Mouse (Mus musculus): ENCODE data around the gene Doc2a. TPM values are rescaled to one million over a fixed set of nuclear protein-coding genes. Genes with fewer than 3 reads are reported as not detected.

The Doc2a gene
- total RNA-seq (2021) = under 1 TPM; 0.26 to 0.32 TPM
- long read RNA-seq, experiment 1, partial matches to known transcripts = 0 of 1 reads
- long read RNA-seq, experiment 1, other reads (novel, unspliced or antisense) = 1 of 1 reads
- long read RNA-seq, experiment 2 = 0 reads

DNA sequence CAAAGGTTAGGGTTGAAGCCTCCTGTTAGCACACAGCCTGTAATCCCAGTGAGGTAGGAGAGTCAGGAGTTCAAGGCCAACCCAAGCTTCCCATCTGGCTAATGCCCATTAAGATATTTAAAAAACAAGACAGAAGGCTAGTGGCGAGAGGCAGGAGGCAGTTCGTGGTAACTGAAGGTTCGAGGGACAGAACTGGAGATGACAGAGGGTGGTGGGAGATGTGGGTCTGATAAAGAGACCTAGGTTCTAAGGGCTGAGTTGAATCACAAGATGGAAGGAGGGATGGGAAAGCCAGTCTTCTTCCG is at the start of gene Doc2a:
Gene Doc2a, plus strand, starts transcription at position 301 of the 305 bp plus-strand sequence.
- no peak for DNase-seq (ENCODE audit: low spot score in 2 of 2)

DNA sequence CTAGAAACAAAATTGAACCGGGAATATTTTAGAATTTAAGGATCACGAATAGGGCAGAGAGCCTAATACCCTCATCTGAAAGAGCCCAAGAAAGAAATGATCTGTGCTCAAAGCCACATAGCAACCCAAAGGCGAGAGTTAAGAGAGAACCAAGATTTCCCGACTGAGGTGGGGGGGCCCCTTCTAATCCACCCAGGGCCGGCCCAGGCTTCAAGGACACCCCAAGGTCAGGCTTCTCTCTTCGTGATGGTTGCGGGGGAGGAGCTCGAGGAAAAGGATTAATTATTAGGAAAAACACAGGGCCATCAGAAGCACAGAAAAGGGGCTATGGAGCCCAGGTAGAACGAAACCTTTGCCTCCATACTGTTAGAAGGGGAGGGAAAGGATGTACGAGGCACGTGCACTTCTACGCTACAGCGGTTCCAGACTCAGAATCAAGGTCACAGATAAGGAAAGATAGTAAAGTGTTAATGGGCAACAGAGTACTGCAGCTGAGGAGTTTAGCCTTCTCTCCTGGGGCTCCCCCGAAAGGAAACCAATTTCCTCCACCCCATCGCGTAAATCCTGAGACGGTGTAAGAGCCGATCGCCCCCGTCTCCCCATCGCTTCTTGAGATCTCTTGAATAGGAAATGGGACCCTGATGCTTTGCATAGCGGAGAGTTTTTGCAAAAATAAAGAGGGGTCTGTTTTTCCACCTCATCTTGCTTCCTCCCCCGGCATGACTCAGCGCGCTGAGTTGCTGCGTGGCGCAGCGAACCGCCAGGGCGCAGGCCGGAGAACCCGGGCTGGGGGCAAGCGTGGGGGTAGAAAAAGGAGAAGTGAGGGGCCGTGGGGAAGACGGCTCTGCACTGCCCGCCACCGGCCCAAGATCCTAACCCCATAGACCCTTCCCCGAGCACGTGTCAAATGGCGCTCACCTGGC is 48.8 kb upstream of the Doc2a start:
- no peak for DNase-seq (ENCODE audit: low spot score in 2 of 2)

DNA sequence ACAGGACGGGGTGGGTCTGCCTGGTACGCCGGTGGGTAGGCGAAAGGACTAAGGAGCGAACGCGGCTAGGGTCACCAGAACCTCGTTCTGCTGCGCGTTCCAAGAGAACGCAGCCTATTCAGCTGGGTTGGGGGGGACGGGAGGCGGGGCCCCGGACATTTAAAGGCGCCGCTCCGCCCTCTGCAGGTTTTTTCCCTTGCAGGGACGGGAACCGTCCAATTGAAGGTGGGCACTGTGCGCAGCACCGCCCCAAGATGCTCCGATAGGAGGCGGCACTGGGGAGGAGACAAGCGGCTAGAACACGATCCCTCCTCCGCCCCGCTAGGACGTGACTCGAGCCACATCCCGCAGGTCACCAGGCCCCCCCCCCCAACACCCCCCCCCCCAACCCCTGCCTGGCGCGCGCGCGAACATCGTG is 48.2 kb upstream of the Doc2a start:
- DNase-seq (ENCODE audit: low spot score in 2 of 2) = peak; percentile 87 to 96

DNA sequence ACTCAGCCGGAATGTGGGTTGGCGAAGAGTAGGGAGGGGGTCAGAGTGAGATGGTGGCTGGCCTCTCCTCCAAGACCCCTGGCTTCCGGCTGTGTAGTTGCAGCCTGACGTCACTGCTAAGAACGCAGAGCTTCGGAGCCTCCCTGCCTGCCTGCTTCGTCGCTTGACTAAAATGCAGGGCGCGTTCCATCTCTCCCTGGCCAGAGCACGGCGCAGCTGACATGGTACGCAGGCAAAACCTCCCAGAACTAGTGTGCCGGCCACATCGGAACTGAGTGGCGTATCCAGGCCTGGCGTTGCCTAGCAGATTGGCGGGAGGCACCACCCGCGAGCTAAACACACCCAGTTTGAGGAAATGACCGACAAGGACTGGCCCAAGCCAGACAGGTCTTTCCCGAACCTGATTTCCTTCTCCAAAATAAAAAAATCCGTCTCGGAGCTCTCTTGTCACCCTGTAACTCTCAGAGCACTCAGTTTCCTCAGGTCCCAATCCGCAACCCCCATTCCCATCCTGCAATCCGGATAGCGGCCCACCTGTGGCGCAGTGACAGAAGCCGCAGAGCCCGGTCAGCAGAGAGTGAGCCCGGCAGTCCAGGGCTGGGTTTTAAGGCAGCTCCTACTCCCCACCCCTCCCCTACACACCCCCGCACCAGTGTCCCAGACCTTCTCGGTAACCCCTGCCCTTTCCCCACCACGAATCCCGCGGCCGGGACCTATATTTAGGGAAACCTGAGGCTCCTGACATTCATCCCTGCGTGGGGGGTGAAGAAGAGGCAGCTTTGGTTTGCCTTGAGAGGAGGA is 47.5 kb upstream of the Doc2a start:
- DNase-seq (ENCODE audit: low spot score in 2 of 2) = peak in 1 of 2 experiments; percentile 53

DNA sequence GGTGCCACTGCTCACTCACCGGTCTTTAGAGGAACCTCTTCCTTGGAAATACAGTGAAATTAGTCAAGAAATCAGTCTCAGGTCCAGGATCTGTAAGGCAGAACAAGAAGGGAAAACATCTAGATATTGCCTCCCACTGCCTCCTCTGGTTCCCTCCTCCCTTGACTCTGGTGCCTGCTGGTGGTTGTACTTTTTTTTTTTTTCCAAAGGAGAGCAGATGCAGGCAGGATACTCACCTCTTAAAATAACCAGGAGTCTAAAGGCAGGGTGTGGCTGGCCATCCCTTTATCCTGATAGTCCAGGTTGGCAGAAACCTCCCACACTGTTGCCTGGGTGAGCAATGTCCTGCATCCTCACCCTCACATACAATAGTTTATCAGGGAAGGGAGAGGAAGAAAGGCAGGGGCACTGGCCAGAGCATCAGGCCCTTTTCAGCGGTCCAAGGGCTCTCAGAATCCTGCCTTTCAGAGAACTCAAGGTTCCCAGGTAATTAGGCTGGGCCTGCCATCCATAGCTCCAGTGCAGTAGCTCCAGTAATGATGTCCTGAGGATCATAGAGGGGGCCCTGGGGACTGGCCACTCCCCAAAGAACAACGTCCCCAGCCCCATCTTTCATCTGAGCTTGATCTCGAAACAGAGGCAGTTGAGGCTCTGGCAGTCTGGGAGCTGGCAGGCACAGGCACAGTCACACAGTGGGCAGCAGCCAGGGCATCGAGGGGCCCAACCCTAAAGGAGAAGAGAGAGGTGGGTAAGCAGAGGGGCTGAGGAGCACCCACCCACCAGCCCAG is 46.8 kb upstream of the Doc2a start:
- no peak for DNase-seq (ENCODE audit: low spot score in 2 of 2)

DNA sequence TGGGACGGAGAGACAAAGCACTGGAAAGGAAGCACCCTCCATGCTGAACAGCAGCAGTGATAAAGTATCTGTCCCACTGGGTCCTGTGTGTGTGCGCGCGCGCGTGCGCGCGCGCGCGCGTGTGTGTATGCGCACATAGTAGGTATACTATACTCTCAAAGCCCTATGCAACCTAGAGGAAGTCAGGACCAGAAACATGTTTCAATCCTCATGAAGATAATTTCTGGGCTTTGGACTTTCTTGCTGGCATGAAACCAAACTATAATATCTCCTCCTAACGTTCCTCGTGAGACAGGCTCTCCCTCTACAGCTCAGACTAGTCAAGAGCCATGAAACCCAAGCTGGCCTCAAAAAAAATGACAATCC is 46.2 kb upstream of the Doc2a start:
- no peak for DNase-seq (ENCODE audit: low spot score in 2 of 2)

DNA sequence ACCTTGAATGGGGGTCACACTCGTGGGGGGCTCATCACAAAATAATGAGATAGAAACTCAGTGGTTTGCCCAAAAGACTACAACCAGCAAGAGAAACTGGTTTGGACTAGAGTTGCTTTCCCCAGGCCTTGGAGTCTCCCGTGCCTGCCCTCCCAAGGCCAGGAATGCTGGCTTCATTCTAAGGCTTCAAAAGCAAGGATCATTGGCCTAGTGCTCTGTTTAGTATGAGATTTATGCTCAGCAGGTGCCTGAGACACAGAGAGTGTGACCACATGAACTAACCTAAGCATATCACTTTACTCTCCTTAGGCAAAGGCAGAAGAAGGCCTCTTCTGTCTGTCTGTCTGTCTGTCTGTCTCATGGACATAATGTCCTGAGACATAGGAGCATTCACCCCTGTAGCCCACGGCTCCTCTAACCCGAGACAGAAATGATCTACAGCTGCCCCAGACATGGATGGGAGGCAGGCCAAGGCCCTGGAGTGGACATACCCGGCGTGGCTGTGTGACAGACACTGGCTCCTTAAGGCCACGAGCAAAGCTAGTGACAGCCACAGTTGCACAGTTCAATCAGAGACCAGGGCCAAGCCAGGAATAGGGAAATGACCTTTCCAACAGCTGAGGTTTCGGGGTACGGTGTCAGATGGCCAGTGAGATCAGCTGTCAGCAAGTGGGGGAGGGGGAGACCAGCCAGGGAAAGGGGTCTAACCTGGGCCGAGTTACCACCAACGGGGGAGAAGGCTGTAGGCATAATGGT is 44.9 kb upstream of the Doc2a start:
- DNase-seq (ENCODE audit: low spot score in 2 of 2) = peak in 1 of 2 experiments; percentile 49

DNA sequence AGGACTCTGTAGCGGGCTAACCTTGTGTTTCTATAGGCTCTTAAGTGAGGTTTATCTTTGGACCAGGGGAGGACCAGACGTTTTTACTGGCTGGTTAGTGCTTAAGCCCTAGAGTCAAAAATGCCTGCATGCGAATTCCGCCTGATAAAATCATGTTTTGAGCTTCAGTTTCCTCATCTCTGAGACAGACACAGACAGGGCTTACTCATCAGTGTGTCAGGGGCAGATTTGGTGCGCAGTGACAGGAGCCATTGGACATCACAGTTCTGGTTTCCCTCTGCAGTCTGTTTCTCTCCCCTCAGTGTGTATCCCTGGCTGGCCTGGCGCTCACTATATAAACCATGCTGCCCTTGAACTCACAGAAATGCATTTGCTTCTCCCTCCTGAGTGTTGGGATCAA is 44.0 kb upstream of the Doc2a start:
- no peak for DNase-seq (ENCODE audit: low spot score in 2 of 2)

DNA sequence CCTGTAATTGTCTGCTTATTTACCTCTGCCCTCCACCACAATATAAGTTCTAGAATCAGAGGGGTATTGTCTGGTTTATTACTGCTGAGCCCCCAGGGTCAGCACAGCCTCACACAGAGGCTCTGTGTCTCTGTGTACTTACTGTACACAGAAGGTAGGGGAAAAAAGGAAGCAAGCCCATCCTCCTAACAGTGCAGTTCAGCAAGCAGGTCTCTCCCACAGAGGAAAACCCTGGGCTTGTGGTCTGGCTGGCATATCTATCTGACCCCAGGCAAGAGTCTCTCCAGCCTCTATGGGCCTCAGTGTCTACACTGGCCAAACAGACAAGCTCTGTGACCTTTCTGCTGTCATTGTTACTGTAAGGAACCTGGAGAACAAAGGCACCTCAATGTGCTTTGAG is 43.5 kb upstream of the Doc2a start:
- DNase-seq (ENCODE audit: low spot score in 2 of 2) = no peak

DNA sequence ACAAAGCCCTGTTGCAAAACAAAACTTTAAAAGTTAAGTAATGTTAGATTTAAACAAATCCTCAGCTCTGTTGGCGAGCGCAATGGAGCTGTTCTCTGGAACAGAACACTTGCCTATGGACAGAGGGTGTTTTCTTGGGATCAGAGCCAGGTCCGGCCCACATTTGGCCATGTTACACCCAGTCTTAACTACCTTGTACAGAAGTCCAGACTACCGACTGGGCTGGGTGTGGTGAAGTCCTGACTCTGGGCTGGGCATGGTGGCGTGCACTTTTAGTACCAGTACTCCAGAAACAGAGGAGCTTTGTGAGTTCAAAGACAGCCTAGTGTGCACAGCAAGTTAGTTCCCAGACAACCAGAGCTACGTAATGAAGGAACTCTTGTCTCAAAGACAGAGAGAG is 40.3 kb upstream of the Doc2a start:
- no peak for DNase-seq (ENCODE audit: low spot score in 2 of 2)

DNA sequence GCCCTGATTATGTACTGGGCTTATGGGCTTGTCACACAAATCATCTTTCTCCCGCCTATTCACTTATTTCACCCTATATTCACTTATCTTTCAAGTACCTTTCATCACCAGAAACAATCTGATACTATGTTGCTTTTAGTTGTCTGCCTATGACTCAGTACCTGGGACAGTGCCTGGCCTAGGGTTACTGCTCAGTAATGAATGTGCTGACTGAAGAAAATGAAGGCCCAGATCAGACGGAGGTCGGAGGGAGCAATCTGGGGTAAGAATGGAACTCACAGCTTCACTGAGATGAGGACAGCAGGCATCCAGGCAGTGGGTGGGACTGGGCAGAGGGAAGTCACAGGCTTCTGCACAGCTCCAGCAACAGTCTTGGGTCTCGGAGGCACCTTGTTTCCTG is 39.8 kb upstream of the Doc2a start:
- no peak for DNase-seq (ENCODE audit: low spot score in 2 of 2)

DNA sequence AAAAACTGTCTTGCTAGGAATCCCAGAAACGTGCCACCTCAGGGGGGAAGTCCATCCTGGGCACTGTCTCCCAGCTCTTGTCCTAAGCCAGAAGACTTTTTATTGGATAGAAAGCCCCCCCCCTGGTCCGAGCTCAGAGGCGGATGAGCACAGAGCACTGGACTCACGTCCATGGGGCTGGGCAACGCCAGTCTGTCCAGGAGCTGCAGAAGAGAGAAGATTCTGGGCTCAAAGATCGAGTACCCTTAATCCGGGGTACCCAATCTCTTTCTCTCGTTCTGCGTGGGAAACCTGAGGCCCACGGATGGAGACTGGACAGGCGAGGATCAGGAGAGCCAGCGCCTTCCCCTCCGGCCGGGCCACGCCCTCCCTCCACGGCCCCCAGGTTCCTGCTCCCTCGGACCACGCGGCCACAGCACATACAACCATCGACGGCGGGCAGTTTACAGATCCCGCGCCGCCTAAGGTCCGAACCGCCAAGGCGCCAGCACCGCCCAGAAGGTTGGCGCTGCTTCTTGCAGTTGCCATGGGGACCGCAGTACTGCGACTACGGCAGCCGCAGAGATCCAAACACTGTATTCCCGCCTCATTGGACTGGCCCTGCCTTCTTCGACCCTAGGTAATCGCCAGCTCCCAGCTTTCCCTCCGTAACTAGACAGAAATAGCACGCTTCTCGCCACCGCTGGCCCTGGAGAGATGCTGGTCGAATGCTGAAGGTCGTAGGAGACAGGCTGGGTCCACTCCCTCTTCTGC is 38.3 kb upstream of the Doc2a start:
- DNase-seq (ENCODE audit: low spot score in 2 of 2) = peak; percentile 68 to 88

DNA sequence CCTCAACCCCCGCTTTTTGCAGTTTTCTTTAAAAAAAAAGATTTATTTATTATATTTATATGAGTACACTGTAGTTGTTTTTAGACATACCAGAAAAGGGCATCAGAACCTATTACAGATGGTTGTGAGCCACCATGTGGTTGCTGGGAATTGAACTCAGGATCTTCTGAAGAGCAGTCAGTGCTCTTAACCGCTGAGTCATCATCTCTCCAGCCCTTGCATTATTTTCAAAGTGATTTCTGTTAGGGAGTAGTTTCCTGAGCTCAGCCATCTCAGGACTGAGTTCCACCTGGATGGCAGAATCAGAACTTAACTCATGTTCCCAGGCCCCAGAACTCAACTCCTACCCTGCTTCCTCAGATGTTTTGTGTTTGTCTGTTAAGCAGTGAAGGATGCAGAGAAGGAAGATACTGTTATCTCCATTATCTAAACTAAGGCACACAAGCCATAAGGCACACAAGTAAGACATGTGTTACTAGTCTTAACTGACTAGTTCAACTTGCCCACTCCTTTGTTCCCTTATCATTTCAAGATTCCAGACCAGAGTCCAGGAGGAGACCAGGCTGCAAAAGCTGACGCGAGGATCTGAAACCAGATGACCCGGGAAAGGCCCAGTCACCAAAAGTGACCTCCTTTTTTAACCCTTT is 37.4 kb upstream of the Doc2a start:
- no peak for DNase-seq (ENCODE audit: low spot score in 2 of 2)

DNA sequence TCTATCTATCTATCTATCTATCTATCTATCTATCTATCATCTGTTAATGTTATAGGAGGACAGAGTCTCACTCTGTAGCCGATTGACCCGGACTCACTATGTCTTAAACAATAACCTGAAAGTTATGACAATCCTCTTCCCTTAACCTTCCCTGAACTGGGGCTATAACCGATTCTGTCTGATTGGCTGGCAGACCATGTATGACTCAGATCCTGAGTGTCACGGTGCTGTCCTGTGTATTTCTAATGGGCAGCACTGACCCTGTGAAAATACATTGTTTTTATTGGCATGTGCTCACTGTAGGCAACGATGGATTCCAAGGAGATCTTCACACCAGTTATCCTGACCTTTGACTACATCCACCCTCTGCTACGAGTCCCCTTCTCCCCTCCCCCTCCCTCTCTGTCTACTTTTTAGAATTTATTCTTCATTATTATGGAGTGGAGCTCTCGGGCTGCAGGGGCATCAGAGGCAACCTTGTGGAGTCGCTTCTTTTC is 31.4 kb upstream of the Doc2a start:
- no peak for DNase-seq (ENCODE audit: low spot score in 2 of 2)

DNA sequence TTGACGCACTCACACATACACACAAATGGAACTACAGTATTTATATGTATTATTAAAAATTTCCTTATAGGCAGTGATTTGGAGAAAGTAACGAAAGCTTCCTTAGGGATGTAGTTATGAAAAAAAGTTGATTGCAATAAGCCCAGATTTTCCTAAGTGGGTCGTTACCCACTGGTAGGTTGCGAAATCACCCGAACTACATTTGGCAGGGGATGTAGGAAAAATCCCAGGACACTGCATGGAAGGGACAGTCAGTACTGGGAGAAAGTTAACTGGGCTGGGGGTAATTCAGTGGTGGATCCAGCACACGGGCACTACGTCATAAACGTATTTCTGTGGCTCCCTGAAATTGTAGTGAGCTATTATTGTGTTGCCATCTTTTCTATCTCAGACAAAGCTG is 30.7 kb upstream of the Doc2a start:
- DNase-seq (ENCODE audit: low spot score in 2 of 2) = no peak

DNA sequence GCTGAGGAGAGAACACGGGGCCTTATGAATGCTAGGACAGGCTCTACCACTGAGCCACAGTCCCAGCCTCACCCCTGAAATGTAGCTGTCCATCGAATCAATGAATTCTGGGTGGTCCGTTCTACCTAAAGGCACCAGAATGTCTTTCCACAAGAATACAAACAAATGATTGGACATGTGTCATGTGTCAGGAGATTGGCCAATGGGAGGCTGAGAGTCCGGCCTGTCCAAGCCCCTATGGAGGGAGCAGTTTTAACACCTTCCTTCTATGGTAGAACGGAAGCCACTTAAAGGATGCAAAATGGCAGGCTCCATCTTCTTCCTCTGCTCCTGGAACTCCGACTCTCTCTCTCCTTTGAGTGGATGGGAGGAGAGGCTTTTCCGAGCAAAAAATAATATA is 29.6 kb upstream of the Doc2a start:
- no peak for DNase-seq (ENCODE audit: low spot score in 2 of 2)

DNA sequence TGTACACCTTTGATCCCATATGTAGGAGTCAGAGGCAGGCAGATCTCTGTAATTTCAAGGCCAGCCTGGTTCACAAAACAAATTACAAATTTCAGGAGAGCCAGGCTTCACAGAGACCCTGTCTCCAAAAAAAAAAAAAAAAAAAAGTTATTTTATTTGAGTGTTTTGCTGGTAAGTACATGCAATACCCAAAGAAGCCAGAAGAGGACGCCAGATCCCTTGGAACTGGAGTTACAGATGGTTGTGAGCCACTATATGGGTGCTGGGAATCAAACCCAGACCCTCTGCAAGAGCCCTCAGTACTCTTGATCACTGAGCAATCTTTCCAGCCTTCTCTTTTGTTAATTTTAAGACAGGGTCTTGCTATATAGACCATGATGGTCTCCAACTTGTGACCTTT is 28.4 kb upstream of the Doc2a start:
- no peak for DNase-seq (ENCODE audit: low spot score in 2 of 2)

DNA sequence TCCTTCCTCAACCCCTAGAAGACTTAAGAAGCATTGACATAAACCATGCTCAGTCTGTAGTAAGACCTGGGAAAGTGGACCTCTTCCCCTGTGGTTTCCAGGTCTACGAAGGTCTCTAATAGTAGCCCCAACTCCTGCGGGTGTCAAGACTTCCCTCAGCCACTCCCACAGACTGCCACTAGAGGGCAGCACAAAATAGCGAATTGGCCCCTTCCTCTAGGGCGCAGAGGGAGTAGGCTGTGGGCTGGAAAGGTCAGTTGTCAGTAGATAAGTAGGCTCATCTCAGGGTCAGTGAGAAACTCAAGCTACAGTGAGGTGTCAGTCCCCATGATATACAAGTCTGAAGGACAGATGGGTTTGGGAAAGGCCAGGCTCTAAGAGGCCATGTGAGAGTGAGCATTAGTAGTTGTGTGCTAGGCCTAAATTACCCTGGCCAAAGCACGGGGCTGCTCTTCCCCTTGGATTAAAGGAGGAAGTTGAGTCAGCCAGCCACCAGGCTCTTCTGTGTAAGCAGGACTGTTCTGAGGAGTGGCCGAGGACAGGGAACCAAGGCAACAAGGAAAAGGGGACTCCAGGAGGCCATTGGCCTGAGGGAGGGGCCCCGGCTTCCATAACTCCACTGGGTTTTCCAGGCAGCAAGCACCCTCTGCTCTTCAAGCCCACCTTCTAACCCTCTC is 25.2 kb upstream of the Doc2a start:
- peak; percentile 65 to 80 for DNase-seq (ENCODE audit: low spot score in 2 of 2)

DNA sequence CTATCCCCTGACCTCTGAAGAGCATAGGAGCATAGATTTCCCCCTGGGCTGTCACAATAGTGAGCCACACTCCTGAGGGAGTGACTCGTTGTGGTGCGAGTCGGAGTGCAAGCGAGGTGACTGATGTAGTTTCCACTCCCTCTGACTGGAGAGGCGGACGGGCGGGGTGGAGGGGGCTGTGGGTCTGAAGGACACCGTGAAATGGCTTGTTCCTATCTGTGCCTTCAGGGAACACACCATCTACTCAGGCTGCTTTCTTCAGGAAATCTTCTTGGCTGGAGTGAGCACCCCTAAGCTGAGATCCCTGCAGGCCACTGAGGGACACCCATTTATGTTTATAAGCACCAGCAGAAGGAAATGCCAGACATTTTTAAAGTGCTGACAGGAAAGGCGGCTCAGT is 24.5 kb upstream of the Doc2a start:
- DNase-seq (ENCODE audit: low spot score in 2 of 2) = no peak

Data from gastrocnemius, postnatal 4 days (tissue).